Mouse (Mus musculus) kidney, embryonic 16.5 days (tissue): ENCODE results near the gene Lypd1. TPM values are rescaled to one million over a fixed set of nuclear protein-coding genes. Genes with fewer than 3 reads are reported as not detected.

Experiments
- ATAC-seq: fragments of 200-750 bp; cut with Nextera tagmentation; 2 replicates; pipeline ENCODE4 v1.8.0; 2017; ENCODE audit warnings: moderate TSS enrichment; ENCODE audit not compliant: low FRiP score, low TSS enrichment
- H3K27ac ChIP-seq: fragments of 300-500 bp; sonication (generic); 2 replicates; pipeline ENCODE4 v1.5.1; 2014; ENCODE audit warnings: low read length
- H3K27me3 ChIP-seq: fragments of 300-500 bp; sonication (generic); 2 replicates; pipeline ENCODE4 v1.6.1; 2014; ENCODE audit warnings: low read length, control low read depth, mixed read lengths; ENCODE audit not compliant: insufficient read depth
- H3K36me3 ChIP-seq: fragments of 300-500 bp; sonication (generic); 2 replicates; pipeline ENCODE4 v1.6.1; 2014; ENCODE audit warnings: low read length, control low read depth, mixed read lengths; ENCODE audit not compliant: insufficient read depth
- H3K4me1 ChIP-seq: fragments of 300-500 bp; sonication (generic); 2 replicates; pipeline ENCODE4 v1.6.1; 2014; ENCODE audit warnings: low read length, control low read depth, mixed read lengths; ENCODE audit not compliant: insufficient read depth
- H3K4me2 ChIP-seq: fragments of 300-500 bp; sonication (generic); replicated peaks from 2 replicates; pipeline ENCODE4 v1.6.1; 2014; ENCODE audit warnings: low read depth, low read length
- H3K4me3 ChIP-seq: fragments of 300-500 bp; sonication (generic); 2 replicates; pipeline ENCODE4 v1.5.1; 2014; ENCODE audit warnings: mild to moderate bottlenecking, low read length
- H3K9ac ChIP-seq: fragments of 300-500 bp; sonication (generic); replicated peaks from 2 replicates; pipeline ENCODE4 v1.6.1; 2014; ENCODE audit warnings: low read length
- H3K9me3 ChIP-seq: fragments of 300-500 bp; sonication (generic); 2 replicates; pipeline ENCODE4 v1.6.1; 2016; ENCODE audit warnings: low read length, control low read depth
- WGBS: fragments of 180-500 bp; shearing (Covaris S2); extraction: QIAGEN DNeasy Blood & Tissue Kit; methylation state at CpG from one replicate; pipeline ENCODE4 v1.1.7; 2014; 5-methylcytosine and 5-hydroxymethylcytosine counted together
- polyA plus RNA-seq: library from polyadenylated mRNA; unstranded; fragments of >200 nt; fragmentation: Nextera tagmentation; extraction: Ambion mirVana; gene quantifications from 2 replicates; pipeline ENCODE4 v1.2.1, GENCODE M21; 2015

The Lypd1 gene
- polyA plus RNA-seq: 1.3 and 2.5 TPM in 2 replicates

- 0 out of 2 replicates have a peak within 1 kb of the TSS, but pooled peaks have one; percentile 28 for H3K9ac ChIP-seq
- 5% methylated on average over 30 of the region's 30 CpGs for WGBS
Measured at GRCm38 (mm10) chr1:125912601-125913600, at the start of gene Lypd1. Gene Lypd1 (minus strand): TSS chr1:125913101.

DNA sequence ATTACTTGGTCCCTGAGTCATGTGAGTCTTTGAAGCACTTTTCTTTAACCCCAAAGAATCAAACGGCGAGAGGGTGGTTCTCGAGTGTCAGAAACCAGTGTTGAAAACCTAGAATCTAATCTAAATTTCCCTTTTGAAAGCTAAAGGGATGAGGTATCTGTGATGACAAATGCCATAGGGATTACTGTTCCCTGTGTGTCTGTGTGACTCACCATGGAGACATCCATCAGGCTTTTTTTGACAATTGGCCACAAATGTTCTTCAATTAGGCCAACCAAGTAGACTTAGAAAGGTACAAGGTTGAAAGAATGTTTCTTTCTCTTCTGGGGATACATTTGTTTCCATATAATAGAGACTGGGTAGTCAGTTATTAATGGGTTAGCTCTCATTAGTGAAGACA, 38.1 kb upstream of the Lypd1 start:
- no peaks in the 10 kb centered on the region for H3K27me3 ChIP-seq
- 83% methylated on average over 3 of the region's 3 CpGs for WGBS
- H3K27ac ChIP-seq: no peak overlapping the region
- no peaks in the 10 kb centered on the region for H3K4me1 ChIP-seq
- no peak overlapping the region for H3K9ac ChIP-seq
- ATAC-seq: no peak
- H3K4me2 ChIP-seq: no peak overlapping the region
- H3K4me3 ChIP-seq: no peak overlapping the region
- no peaks in the 10 kb centered on the region for H3K9me3 ChIP-seq
- H3K36me3 ChIP-seq: no peaks in the 10 kb centered on the region

More at GRCm38 (mm10) chr1:125912601-125913600, at the start of gene Lypd1:
- Histone ChIP-seq H3K4me2 (peak within 1 kb of the TSS; percentile 93), H3K36me3 (no peaks in the 10 kb centered on the region), H3K27ac (no peak within 1 kb of the TSS), H3K27me3 (peaks cover 40% of the 10 kb centered on the region), H3K4me1 (peaks cover 32% of the 10 kb centered on the region), H3K9me3 (no peaks in the 10 kb centered on the region), H3K4me3 (peak within 1 kb of the TSS; percentile 47)
- peak; percentile 11; the same call in 1 of the 2 replicates for ATAC-seq

GRCm38 (mm10) chr1:125949076-125949475, 36.2 kb upstream of the Lypd1 start:
- Histone ChIP-seq H3K27ac (no peak overlapping the region), H3K4me3 (no peak overlapping the region), H3K27me3 (no peaks in the 10 kb centered on the region), H3K9ac (no peak overlapping the region), H3K4me2 (no peak overlapping the region), H3K4me1 (no peaks in the 10 kb centered on the region), H3K36me3 (no peaks in the 10 kb centered on the region), H3K9me3 (no peaks in the 10 kb centered on the region)
- no peak for ATAC-seq
- WGBS: 41% methylated on average over 6 of the region's 6 CpGs

- WGBS: 58% methylated on average over 9 of the region's 9 CpGs
- no peak for ATAC-seq
Measured at GRCm38 (mm10) chr1:125945136-125945535, 32.2 kb upstream of the Lypd1 start.

DNA sequence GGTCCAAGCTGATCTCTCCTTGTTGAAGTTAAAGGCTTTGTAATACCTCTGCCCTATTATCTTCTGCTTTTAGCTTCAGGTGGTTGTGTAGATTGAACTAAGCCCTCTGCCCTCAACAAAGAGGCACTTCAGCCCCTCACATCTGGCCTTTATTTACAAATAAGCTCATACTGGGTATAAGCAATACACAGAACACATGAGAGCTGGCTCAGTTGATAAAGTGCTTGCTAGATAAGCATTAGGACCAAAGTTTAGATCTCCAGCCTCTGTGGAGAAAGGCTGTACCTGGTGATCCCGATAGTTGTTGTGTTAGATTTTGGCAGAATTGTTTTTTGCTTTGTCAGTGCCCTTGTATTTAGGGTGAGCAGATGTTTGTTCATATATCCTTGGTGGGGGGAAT, 30.4 kb upstream of the Lypd1 start:
- Histone ChIP-seq H3K4me2 (no peak overlapping the region), H3K9ac (no peak overlapping the region), H3K9me3 (no peaks in the 10 kb centered on the region), H3K27ac (no peak overlapping the region), H3K4me3 (no peak overlapping the region), H3K36me3 (no peaks in the 10 kb centered on the region), H3K27me3 (no peaks in the 10 kb centered on the region), H3K4me1 (no peaks in the 10 kb centered on the region)
- 94% methylated on average over 1 of the region's 1 CpGs for WGBS
- no peak for ATAC-seq

More at GRCm38 (mm10) chr1:125945136-125945535, 32.2 kb upstream of the Lypd1 start:
- Histone ChIP-seq H3K4me3 (no peak overlapping the region), H3K4me2 (no peak overlapping the region), H3K27ac (no peak overlapping the region), H3K9ac (no peak overlapping the region), H3K27me3 (no peaks in the 10 kb centered on the region), H3K4me1 (no peaks in the 10 kb centered on the region), H3K36me3 (no peaks in the 10 kb centered on the region), H3K9me3 (no peaks in the 10 kb centered on the region)

DNA sequence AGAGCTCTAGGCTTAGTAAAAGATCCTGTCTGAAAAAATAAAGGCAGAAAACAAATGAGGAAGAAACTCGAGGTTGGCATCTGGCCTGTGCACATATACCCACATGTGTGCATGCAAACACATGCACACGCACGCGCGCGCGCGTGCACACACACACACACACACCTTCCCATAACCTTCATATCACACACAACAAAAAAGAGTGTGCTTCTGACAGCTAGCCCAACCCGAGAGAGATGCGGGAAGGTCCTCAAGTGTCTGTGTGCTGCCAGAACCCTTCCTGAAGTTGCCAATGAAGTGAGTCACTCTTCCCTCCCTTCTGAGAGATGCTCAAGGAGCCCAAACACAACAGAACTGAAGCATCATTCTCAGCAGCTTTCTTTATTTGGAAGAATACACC, 12.6 kb upstream of the Lypd1 start:
- Histone ChIP-seq H3K4me1 (no peaks in the 10 kb centered on the region), H3K9me3 (peaks cover under 1% of the 10 kb centered on the region; the same call in 1 of the 2 replicates), H3K36me3 (no peaks in the 10 kb centered on the region), H3K27ac (no peak overlapping the region), H3K4me2 (no peak overlapping the region), H3K27me3 (no peaks in the 10 kb centered on the region), H3K4me3 (no peak overlapping the region), H3K9ac (no peak overlapping the region)
- no peak for ATAC-seq
- 96% methylated on average over 10 of the region's 10 CpGs for WGBS

DNA sequence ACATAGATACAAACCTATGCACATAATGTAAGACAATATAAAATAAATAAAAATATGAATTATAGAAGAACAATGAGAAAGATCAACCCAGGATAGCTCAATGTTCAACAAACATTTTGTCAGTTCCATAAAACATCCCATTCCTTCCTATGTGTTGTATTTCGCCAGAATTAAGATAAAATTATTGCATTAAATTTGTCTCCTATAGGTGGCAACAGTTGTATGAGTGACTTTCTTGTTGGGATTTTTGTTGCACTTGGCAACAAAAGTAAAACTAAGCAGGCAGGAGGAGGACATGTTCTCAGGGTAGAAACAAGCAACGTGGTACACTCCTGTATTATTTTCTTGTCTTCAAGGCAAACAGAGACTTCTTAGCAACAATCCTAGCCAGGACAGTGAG, 10.2 kb upstream of the Lypd1 start:
- Histone ChIP-seq H3K9me3 (peaks cover 8% of the 10 kb centered on the region), H3K9ac (no peak overlapping the region), H3K27ac (no peak overlapping the region), H3K4me2 (no peak overlapping the region), H3K4me3 (no peak overlapping the region), H3K36me3 (no peaks in the 10 kb centered on the region), H3K27me3 (no peaks in the 10 kb centered on the region), H3K4me1 (no peaks in the 10 kb centered on the region)
- no peak for ATAC-seq
- WGBS: 65% methylated on average over 2 of the region's 2 CpGs

DNA sequence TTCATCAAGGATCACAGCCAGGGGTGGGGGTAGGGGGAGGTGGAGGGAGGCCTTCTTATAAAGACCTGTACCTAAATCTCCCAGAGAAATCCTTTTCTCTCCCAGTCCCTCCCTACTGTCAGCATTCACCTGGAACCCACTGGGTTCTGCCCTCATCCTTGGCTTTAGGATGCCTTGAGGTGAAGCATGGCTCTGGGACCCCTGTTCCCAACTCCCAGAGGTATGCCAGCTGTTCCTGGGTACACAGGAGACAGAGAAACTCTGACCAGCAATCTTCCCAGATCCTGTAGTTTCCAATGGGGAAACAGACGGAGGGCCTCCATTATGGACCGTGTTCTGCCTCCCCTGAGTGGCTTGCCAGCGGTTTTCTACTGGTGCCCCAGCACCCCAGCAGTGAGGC, 7.8 kb upstream of the Lypd1 start:
- no peak overlapping the region for H3K9ac ChIP-seq
- WGBS: 88% methylated on average over 3 of the region's 3 CpGs
- ATAC-seq: no peak

DNA sequence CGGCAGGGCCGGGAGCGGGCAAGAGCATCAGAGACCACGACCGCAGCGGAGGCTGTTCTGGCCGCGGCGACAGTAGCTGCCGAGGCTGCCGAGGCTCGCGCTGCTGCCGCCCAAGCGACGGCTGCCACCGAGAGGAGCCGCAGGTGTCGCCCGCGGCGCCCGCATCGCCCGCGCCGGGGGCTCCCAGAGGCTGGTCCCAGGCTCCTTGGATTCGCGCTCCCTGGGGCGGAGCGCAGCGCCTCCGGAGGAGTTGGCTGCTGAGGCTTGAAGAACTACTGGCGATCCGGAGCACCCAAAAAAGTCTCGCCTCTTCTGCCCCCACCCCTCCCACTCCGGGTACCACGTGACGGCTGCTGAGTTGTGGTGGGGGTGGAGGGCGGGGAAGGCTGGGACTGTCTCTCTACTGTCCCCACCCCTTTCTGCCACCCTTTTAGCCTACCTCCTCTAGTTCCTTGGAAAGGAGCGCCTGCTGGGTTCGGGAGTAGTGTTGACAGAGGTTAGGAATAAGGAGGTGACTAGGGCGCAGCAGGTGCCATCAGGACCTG, 928 bp downstream of the Lypd1 start:
- H3K27me3 ChIP-seq: peaks cover 40% of the 10 kb centered on the region
- H3K27ac ChIP-seq: no peak overlapping the region
- H3K4me2 ChIP-seq: peak overlapping the region; percentile 93
- H3K4me3 ChIP-seq: peak overlapping the region; percentile 47
- H3K9me3 ChIP-seq: no peaks in the 10 kb centered on the region
- ATAC-seq: peak; percentile 67
- WGBS: under 1% methylated on average over 43 of the region's 43 CpGs
- H3K4me1 ChIP-seq: peaks cover 32% of the 10 kb centered on the region
- no peaks in the 10 kb centered on the region for H3K36me3 ChIP-seq
- peak overlapping the region; percentile 28; the same call in 1 of the 2 replicates for H3K9ac ChIP-seq

More for the DNA sequence above, 7.8 kb upstream of the Lypd1 start:
- no peak overlapping the region for H3K4me3 ChIP-seq
- peaks cover 8% of the 10 kb centered on the region for H3K9me3 ChIP-seq
- H3K36me3 ChIP-seq: no peaks in the 10 kb centered on the region
- H3K4me1 ChIP-seq: no peaks in the 10 kb centered on the region
- H3K27ac ChIP-seq: no peak overlapping the region
- H3K4me2 ChIP-seq: no peak overlapping the region
- H3K27me3 ChIP-seq: peaks cover 3% of the 10 kb centered on the region; the same call in 1 of the 2 replicates
